Mouse (Mus musculus) kidney, postnatal 0 days (tissue): ENCODE data around the gene Isy1. TPM values are rescaled to one million over a fixed set of nuclear protein-coding genes. Genes with fewer than 3 reads are reported as not detected.
"Not testable (repeated sequence)": the region's sequence is repeated elsewhere in the genome, so short reads cannot be mapped to it uniquely, and the experiment has no call there.

Source experiments
- ATAC-seq: fragments of 200-750 bp; cut with Nextera tagmentation; replicated peaks from 2 replicates; pipeline ENCODE4 v1.8.0; 2017; ENCODE audit warnings: low read depth, moderate number of reproducible peaks, moderate TSS enrichment, moderate library complexity; ENCODE audit not compliant: low FRiP score
- DNase-seq: peaks from one replicate; pipeline ENCODE4 v3.0.0-alpha.2; 2016; ENCODE audit warnings: low spot score
- H3K27ac ChIP-seq: fragments of 300-500 bp; sonication (generic); 2 replicates; pipeline ENCODE4 v1.5.1; 2014; ENCODE audit warnings: mild to moderate bottlenecking
- H3K27me3 ChIP-seq: fragments of 300-500 bp; sonication (generic); 2 replicates; pipeline ENCODE4 v1.6.1; 2014; ENCODE audit warnings: low read length, mixed read lengths; ENCODE audit not compliant: insufficient read depth
- H3K36me3 ChIP-seq: fragments of 300-500 bp; sonication (generic); 2 replicates; pipeline ENCODE4 v1.6.1; 2014; ENCODE audit warnings: low read length, mixed read lengths; ENCODE audit not compliant: insufficient read depth
- H3K4me1 ChIP-seq: fragments of 300-500 bp; sonication (generic); replicated peaks from 2 replicates; pipeline ENCODE4 v1.6.1; 2014; ENCODE audit warnings: antibody characterized with exemption, low read length, mixed read lengths; ENCODE audit not compliant: insufficient read depth
- H3K4me2 ChIP-seq: fragments of 300-500 bp; sonication (generic); 2 replicates; pipeline ENCODE4 v1.6.1; 2014; ENCODE audit warnings: mild to moderate bottlenecking, low read length, moderate library complexity, mixed read lengths
- H3K4me3 ChIP-seq: fragments of 300-500 bp; sonication (generic); replicated peaks from 2 replicates; pipeline ENCODE4 v1.5.1; 2014; ENCODE audit warnings: low read depth, low read length
- H3K9ac ChIP-seq: fragments of 300-500 bp; sonication (generic); 2 replicates; pipeline ENCODE4 v1.6.1; 2014; ENCODE audit warnings: low read depth, low read length
- H3K9me3 ChIP-seq: fragments of 300-500 bp; sonication (generic); replicated peaks from 2 replicates; pipeline ENCODE4 v1.6.1; 2016; ENCODE audit warnings: low read length, inconsistent platforms, mixed read lengths
- CTCF ChIP-seq: IDR thresholded peaks from 2 replicates; pipeline ENCODE4 v1.5.1; 2016; ENCODE audit warnings: antibody characterized with exemption, low read depth, mild to moderate bottlenecking, moderate library complexity
- WGBS: fragments of 180-500 bp; shearing (Covaris S2); extraction: QIAGEN DNeasy Blood & Tissue Kit; methylation state at CpG from one replicate; pipeline ENCODE4 v1.1.7; 2014; 5-methylcytosine and 5-hydroxymethylcytosine counted together
- polyA plus RNA-seq: library from polyadenylated mRNA; unstranded; fragments of >200 nt; fragmentation: Nextera tagmentation; extraction: Ambion mirVana; gene quantifications from 2 replicates; pipeline ENCODE4 v1.2.1, GENCODE M21; 2015

Gene Isy1
- polyA plus RNA-seq, 1 experiment from 2014 or later = 46.6 TPM

GRCm38 (mm10) chr6:87777842-87778241 is 60.8 kb downstream of the Isy1 start, which contains the start of gene Gp9:
Gp9 (plus strand) TSS chr6:87778072.
- H3K27me3 ChIP-seq = no peaks in the 10 kb centered on the region
- H3K36me3 ChIP-seq = no peaks in the 10 kb centered on the region
- no peak within 1 kb of the TSS for H3K9ac ChIP-seq
- no peaks in the 10 kb centered on the region; the same call in 1 of the 2 replicates for H3K4me1 ChIP-seq
- no peaks in the 10 kb centered on the region for H3K9me3 ChIP-seq
- no peak for TF ChIP-seq CTCF
- ATAC-seq (no peak), DNase-seq (no peak)
- no peak within 1 kb of the TSS for H3K4me2 ChIP-seq
- H3K27ac ChIP-seq = no peak within 1 kb of the TSS
- 58% methylated on average over 2 of the region's 2 CpGs for WGBS
- no peak within 1 kb of the TSS for H3K4me3 ChIP-seq

GRCm38 (mm10) chr6:87776663-87777062 is 61.9 kb downstream of the Isy1 start:
- Histone ChIP-seq H3K36me3 (no peaks in the 10 kb centered on the region), H3K9ac (no peak overlapping the region), H3K4me1 (no peaks in the 10 kb centered on the region; the same call in 1 of the 2 replicates), H3K9me3 (no peaks in the 10 kb centered on the region), H3K4me3 (no peak overlapping the region), H3K27ac (no peak overlapping the region), H3K4me2 (no peak overlapping the region), H3K27me3 (no peaks in the 10 kb centered on the region)
- no peak for ATAC-seq
- DNase-seq = no peak
- 53% methylated on average over 1 of the region's 1 CpGs for WGBS
- no peak for TF ChIP-seq CTCF

- no peaks in the 10 kb centered on the region; the same call in 1 of the 2 replicates for H3K4me1 ChIP-seq
- ATAC-seq (no peak), DNase-seq (no peak)
- no peak overlapping the region for H3K4me3 ChIP-seq
- 74% methylated on average over 3 of the region's 3 CpGs for WGBS
- H3K27ac ChIP-seq = no peak overlapping the region
- no peaks in the 10 kb centered on the region for H3K9me3 ChIP-seq
- H3K27me3 ChIP-seq = no peaks in the 10 kb centered on the region
- H3K4me2 ChIP-seq = no peak overlapping the region
- H3K36me3 ChIP-seq = no peaks in the 10 kb centered on the region
- no peak for TF ChIP-seq CTCF
- H3K9ac ChIP-seq = no peak overlapping the region
These were observed 62.9 kb downstream of the Isy1 start for GRCm38 (mm10) chr6:87775588-87776245.

- Histone ChIP-seq H3K9me3 (no peaks in the 10 kb centered on the region), H3K27ac (no peak overlapping the region), H3K4me2 (no peak overlapping the region), H3K36me3 (no peaks in the 10 kb centered on the region), H3K9ac (no peak overlapping the region), H3K4me1 (no peaks in the 10 kb centered on the region; the same call in 1 of the 2 replicates), H3K4me3 (no peak overlapping the region), H3K27me3 (no peaks in the 10 kb centered on the region)
- DNase-seq (no peak), ATAC-seq (no peak)
- no peak for TF ChIP-seq CTCF
- WGBS = 71% methylated on average over 9 of the region's 9 CpGs
These were observed 63.7 kb downstream of the Isy1 start for GRCm38 (mm10) chr6:87774909-87775308.

GRCm38 (mm10) chr6:87774466-87774865 is 64.1 kb downstream of the Isy1 start:
- no peak overlapping the region for H3K9ac ChIP-seq
- H3K4me3 ChIP-seq = no peak overlapping the region
- no peak for ATAC-seq
- no peak overlapping the region for H3K4me2 ChIP-seq
- no peak for DNase-seq
- 46% methylated on average over 1 of the region's 1 CpGs for WGBS
- no peak for TF ChIP-seq CTCF
- no peaks in the 10 kb centered on the region for H3K27me3 ChIP-seq
- no peaks in the 10 kb centered on the region for H3K36me3 ChIP-seq
- no peaks in the 10 kb centered on the region; the same call in 1 of the 2 replicates for H3K4me1 ChIP-seq
- H3K27ac ChIP-seq = no peak overlapping the region
- H3K9me3 ChIP-seq = no peaks in the 10 kb centered on the region

- H3K4me2 ChIP-seq = no peak overlapping the region
- TF ChIP-seq CTCF = peak; percentile 66
- 44% methylated on average over 8 of the region's 8 CpGs for WGBS
- no peak overlapping the region for H3K4me3 ChIP-seq
- H3K9me3 ChIP-seq = no peaks in the 10 kb centered on the region
- H3K27ac ChIP-seq = no peak overlapping the region
- no peaks in the 10 kb centered on the region for H3K27me3 ChIP-seq
- H3K4me1 ChIP-seq = no peaks in the 10 kb centered on the region
- peak; percentile 57 for DNase-seq
- no peak overlapping the region for H3K9ac ChIP-seq
- no peak for ATAC-seq
- H3K36me3 ChIP-seq = no peaks in the 10 kb centered on the region
These were observed 68.0 kb downstream of the Isy1 start for GRCm38 (mm10) chr6:87770626-87771025.

- not testable (repeated sequence) for DNase-seq, ATAC-seq, H3K4me2 ChIP-seq, H3K4me3 ChIP-seq, H3K4me1 ChIP-seq, H3K27ac ChIP-seq, H3K9me3 ChIP-seq, H3K27me3 ChIP-seq, H3K9ac ChIP-seq, H3K36me3 ChIP-seq
- WGBS = 92% methylated on average over 2 of the region's 2 CpGs
These were observed 74.3 kb downstream of the Isy1 start for GRCm38 (mm10) chr6:87764296-87764695.

Other genes starting within 250 kb of the Isy1 start
- gene Prokr1, start 248.1 kb downstream of the Isy1 start, polyA plus RNA-seq = 2.5 TPM in 2 replicates
- gene Aplf, start 166.6 kb downstream of the Isy1 start, polyA plus RNA-seq = 12.7 and 14.3 TPM in 2 replicates
- 1.7 and 2.0 TPM in 2 replicates for gene Efcc1, start 107.9 kb downstream of the Isy1 start, polyA plus RNA-seq
- gene Gp9, start 60.7 kb downstream of the Isy1 start, polyA plus RNA-seq = 0.42 and 0.66 TPM in 2 replicates
- 16.4 and 17.1 TPM in 2 replicates for gene Rab43, start 26.6 kb downstream of the Isy1 start, polyA plus RNA-seq
- 3.0 and 4.1 TPM in 2 replicates for gene Gm45140, start 3.0 kb downstream of the Isy1 start, polyA plus RNA-seq
- 881 and 892 TPM in 2 replicates for gene Cnbp, start 12.3 kb upstream of the Isy1 start, polyA plus RNA-seq
- gene Copg1, start 49.0 kb upstream of the Isy1 start, polyA plus RNA-seq = 101 and 114 TPM in 2 replicates
- 47.1 and 55.2 TPM in 2 replicates for gene Hmces, start 75.1 kb upstream of the Isy1 start, polyA plus RNA-seq
- gene H1fx, start 142.8 kb upstream of the Isy1 start, polyA plus RNA-seq = 39.4 and 72.1 TPM in 2 replicates
- 238 and 244 TPM in 2 replicates for gene Rab7, start 206.5 kb upstream of the Isy1 start, polyA plus RNA-seq
- gene Rpn1, start 245.7 kb upstream of the Isy1 start, polyA plus RNA-seq = 282 and 319 TPM in 2 replicates